ENCODE assay signal across 8 mouse cellular contexts in genomic region chr16:4586531-4587123, GRCm38 (mm10). TPM values are rescaled to one million over a fixed set of nuclear protein-coding genes. Genes with fewer than 3 reads are reported as not detected.
A peak's percentile ranks its signal among the peaks of the same experiment; 100 is the strongest.
DNase-seq lines count a peak whose midpoint lies in the region; ATAC-seq lines count a peak whose summit lies in the region.

No protein-coding gene starts in this region.

- H3K9ac ChIP-seq in hindbrain, embryonic 11.5 days (ENCODE audit: low read depth, low read length) = peak overlapping the region; percentile 48

- H3K4me2 ChIP-seq in hindbrain, embryonic 11.5 days (replicated peaks; ENCODE audit: low read depth, low read length) = peak overlapping the region; percentile 39

- 0% methylated on average over 39 of the region's 43 CpGs for WGBS in hindbrain, embryonic 11.5 days

- H3K9me3 ChIP-seq in hindbrain, embryonic 11.5 days (ENCODE audit: control insufficient read depth, low read length) = no peaks in the 10 kb centered on the region

- peaks cover 2% of the 10 kb centered on the region; the same call in 1 of the 2 replicates for H3K4me1 ChIP-seq in hindbrain, embryonic 11.5 days (replicated peaks; ENCODE audit: control insufficient read depth, insufficient read depth, low read length)

- no peaks in the 10 kb centered on the region for H3K27me3 ChIP-seq in hindbrain, embryonic 11.5 days (ENCODE audit: control insufficient read depth, insufficient read depth, low read length)

- H3K36me3 ChIP-seq in hindbrain, embryonic 11.5 days (ENCODE audit: control insufficient read depth, insufficient read depth, low read length) = no peaks in the 10 kb centered on the region

- peak overlapping the region; percentile 27 for H3K4me3 ChIP-seq in hindbrain, embryonic 11.5 days (ENCODE audit: low read depth, low read length)

- peak overlapping the region; percentile 77 for H3K27ac ChIP-seq in hindbrain, embryonic 11.5 days (ENCODE audit: low read depth, low read length)

- peak; percentile 99 for ATAC-seq in hindbrain, embryonic 11.5 days (ENCODE audit: low FRiP score)

- peak; percentile 100 for DNase-seq in Muller cell, postnatal 12 days (ENCODE audit: inconsistent ontology term)
- peak; percentile 95 for DNase-seq in cerebellum, adult 9-11 months
- peak; percentile 79 to 86 for DNase-seq in frontal cortex, adult 2 months (ENCODE audit: extremely low spot score in 1 of 2, low spot score in 1 of 2)
- DNase-seq in hindbrain, embryonic 11.5 days (ENCODE audit: low spot score) = peak; percentile 98
- DNase-seq in layer of hippocampus, postnatal 10 days (ENCODE audit: low spot score in 2 of 2) = peak; percentile 80 to 88
- peak; percentile 99 for DNase-seq in lung, postnatal 10 days
- peak; percentile 97 for DNase-seq in ovary, postnatal 36 days (ENCODE audit: low spot score)
- peak; percentile 95 for DNase-seq in thymus, postnatal 25 days

RNA-seq across cellular contexts. Expression of gene Glis2, which starts 7.9 kb away (rescaled TPM):
- 17.9 and 19.1 TPM in 2 replicates for polyA plus RNA-seq in frontal cortex, adult 2 months (2012; rRNA removed)
- polyA plus RNA-seq in hindbrain, embryonic 11.5 days (2014; fragmentation: Nextera tagmentation; extraction: Ambion mirVana) = 26.3 and 27.6 TPM in 2 replicates
- 10 to 100 TPM; 23.8 to 26.5 TPM for total RNA-seq in layer of hippocampus, postnatal 10 days (2021)

RNA-seq across cellular contexts. Expression of gene Tfap4, which starts 27.0 kb away (rescaled TPM):
- polyA plus RNA-seq in frontal cortex, adult 2 months (2012; rRNA removed) = 6.9 and 7.2 TPM in 2 replicates
- polyA plus RNA-seq in hindbrain, embryonic 11.5 days (2014; fragmentation: Nextera tagmentation; extraction: Ambion mirVana) = 16.1 TPM in 2 replicates
- 1 to 10 TPM; 4.2 to 4.3 TPM for total RNA-seq in layer of hippocampus, postnatal 10 days (2021)

RNA-seq across cellular contexts. Expression of gene Pam16, which starts 38.2 kb away (rescaled TPM):
- 95.5 and 119 TPM in 2 replicates for polyA plus RNA-seq in frontal cortex, adult 2 months (2012; rRNA removed)
- 113 and 117 TPM in 2 replicates for polyA plus RNA-seq in hindbrain, embryonic 11.5 days (2014; fragmentation: Nextera tagmentation; extraction: Ambion mirVana)
- total RNA-seq in layer of hippocampus, postnatal 10 days (2021) = 10 to 100 TPM; 71.0 to 77.1 TPM

RNA-seq across cellular contexts. Expression of gene Srl, which starts 45.0 kb away (rescaled TPM):
- 7.7 and 8.1 TPM in 2 replicates for polyA plus RNA-seq in frontal cortex, adult 2 months (2012; rRNA removed)
- 21.2 and 26.9 TPM in 2 replicates for polyA plus RNA-seq in hindbrain, embryonic 11.5 days (2014; fragmentation: Nextera tagmentation; extraction: Ambion mirVana)
- 10 to 100 TPM; 25.4 to 25.7 TPM for total RNA-seq in layer of hippocampus, postnatal 10 days (2021)

RNA-seq across cellular contexts. Expression of gene Vasn, which starts 53.1 kb away (rescaled TPM):
- polyA plus RNA-seq in frontal cortex, adult 2 months (2012; rRNA removed) = 5.9 and 6.9 TPM in 2 replicates
- 7.9 and 9.4 TPM in 2 replicates for polyA plus RNA-seq in hindbrain, embryonic 11.5 days (2014; fragmentation: Nextera tagmentation; extraction: Ambion mirVana)
- total RNA-seq in layer of hippocampus, postnatal 10 days (2021) = 1 to 10 TPM; 5.1 to 5.7 TPM

Comparison
In these comparisons a context has a peak if more than half of its experiments do, and no peak if none do; other contexts are left out.
1. Peak in every context shown above with its lines: DNase-seq, ATAC-seq, H3K4me3 ChIP-seq and H3K27ac ChIP-seq.